Mouse (Mus musculus): ENCODE data around the gene Hpse2. TPM values are rescaled to one million over a fixed set of nuclear protein-coding genes. Genes with fewer than 3 reads are reported as not detected.

The Hpse2 gene
- total and polyA plus RNA-seq, 2 experiments from 2014 or later: 0.23 to 0.55 TPM

- no peak for DNase-seq (ENCODE audit: low spot score)
- no peaks in the 10 kb centered on the region for H3K27me3 ChIP-seq (ENCODE audit: insufficient read depth, low read length)
- no peak overlapping the region for H3K4me3 ChIP-seq (ENCODE audit: low read depth, low read length)
- H3K36me3 ChIP-seq (ENCODE audit: insufficient read depth, low read length): no peaks in the 10 kb centered on the region
- no peak overlapping the region for H3K4me2 ChIP-seq (ENCODE audit: low read depth, low read length, poor library complexity, severe bottlenecking)
- H3K9me3 ChIP-seq (ENCODE audit: low read length): no peaks in the 10 kb centered on the region
- H3K27ac ChIP-seq (ENCODE audit: low read depth, low read length): no peak overlapping the region
- no peaks in the 10 kb centered on the region for H3K4me1 ChIP-seq (ENCODE audit: insufficient read depth, low read length)
- 91% methylated on average over 4 of the region's 4 CpGs for WGBS
- ATAC-seq (ENCODE audit: low FRiP score): no peak
- H3K9ac ChIP-seq (replicated peaks; ENCODE audit: low read length, poor library complexity, severe bottlenecking): no peak overlapping the region
- no peak for TF ChIP-seq CTCF (IDR thresholded peaks at IDR 0.05)
Observed at GRCm38 (mm10) chr19:43243993-43244392, 144.2 kb downstream of the Hpse2 start.

GRCm38 (mm10) chr19:43231711-43232110 is 156.4 kb downstream of the Hpse2 start:
- no peak for TF ChIP-seq CTCF (IDR thresholded peaks at IDR 0.05)
- Histone ChIP-seq H3K4me3 (ENCODE audit: low read depth, low read length) (no peak overlapping the region), H3K4me1 (ENCODE audit: insufficient read depth, low read length) (no peaks in the 10 kb centered on the region), H3K9me3 (ENCODE audit: low read length) (no peaks in the 10 kb centered on the region), H3K27ac (ENCODE audit: low read depth, low read length) (no peak overlapping the region), H3K4me2 (ENCODE audit: low read depth, low read length, poor library complexity, severe bottlenecking) (no peak overlapping the region), H3K9ac (replicated peaks; ENCODE audit: low read length, poor library complexity, severe bottlenecking) (no peak overlapping the region), H3K36me3 (ENCODE audit: insufficient read depth, low read length) (no peaks in the 10 kb centered on the region), H3K27me3 (ENCODE audit: insufficient read depth, low read length) (no peaks in the 10 kb centered on the region)
- WGBS: 80% methylated on average over 3 of the region's 3 CpGs
- DNase-seq (ENCODE audit: low spot score) (no peak), ATAC-seq (ENCODE audit: low FRiP score) (no peak)

DNA sequence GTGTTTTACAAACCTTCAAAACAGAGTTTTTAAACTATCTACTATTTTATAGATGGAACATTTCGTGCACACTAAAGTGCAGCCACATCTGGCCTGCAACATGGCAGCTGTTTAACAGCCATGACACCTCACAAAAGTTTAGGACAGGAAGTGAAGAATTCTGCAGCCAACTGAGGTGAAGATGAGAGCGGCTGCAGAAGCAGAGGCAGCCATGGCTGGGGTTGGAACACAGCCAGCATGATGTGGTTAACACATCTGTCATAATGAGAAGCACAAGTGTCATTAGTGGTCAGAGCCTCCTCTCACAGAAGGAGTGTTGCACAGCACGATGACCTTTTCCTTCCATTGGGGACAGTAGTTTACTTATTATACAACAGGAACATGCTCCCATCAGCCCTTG is 194.6 kb downstream of the Hpse2 start:
- H3K27me3 ChIP-seq (ENCODE audit: insufficient read depth, low read length): no peaks in the 10 kb centered on the region
- H3K36me3 ChIP-seq (ENCODE audit: insufficient read depth, low read length): no peaks in the 10 kb centered on the region
- ATAC-seq (ENCODE audit: low FRiP score): no peak
- no peak overlapping the region for H3K4me3 ChIP-seq (ENCODE audit: low read depth, low read length)
- H3K4me1 ChIP-seq (ENCODE audit: insufficient read depth, low read length): no peaks in the 10 kb centered on the region
- no peaks in the 10 kb centered on the region for H3K9me3 ChIP-seq (ENCODE audit: low read length)
- DNase-seq (ENCODE audit: low spot score): no peak
- H3K9ac ChIP-seq (replicated peaks; ENCODE audit: low read length, poor library complexity, severe bottlenecking): no peak overlapping the region
- 84% methylated on average over 3 of the region's 3 CpGs for WGBS
- no peak for TF ChIP-seq CTCF (IDR thresholded peaks at IDR 0.05)
- no peak overlapping the region for H3K27ac ChIP-seq (ENCODE audit: low read depth, low read length)
- no peak overlapping the region for H3K4me2 ChIP-seq (ENCODE audit: low read depth, low read length, poor library complexity, severe bottlenecking)

DNA sequence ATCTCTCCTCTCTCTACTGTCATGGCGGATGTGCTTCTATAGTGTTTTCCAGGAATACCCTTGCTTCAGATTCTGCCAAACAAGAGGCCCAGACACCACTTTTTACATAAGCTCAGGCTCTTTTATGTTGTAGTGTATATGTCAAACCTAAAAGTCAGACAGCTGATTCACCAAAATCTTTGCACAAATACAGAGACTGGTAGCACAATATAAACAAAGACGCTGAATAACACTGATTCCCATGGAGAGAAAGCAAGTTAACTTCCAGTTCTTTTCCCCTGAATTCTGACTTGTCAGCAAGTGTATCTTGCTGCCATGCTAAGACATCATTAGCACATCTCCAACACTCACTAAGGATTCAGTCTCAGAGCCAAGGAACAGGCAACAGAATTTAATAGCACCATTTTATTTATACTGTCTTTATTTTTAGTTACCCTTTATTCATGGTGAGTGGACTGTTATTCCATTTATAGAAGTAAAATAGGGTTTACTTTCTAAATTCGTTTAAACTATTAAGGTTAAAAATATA is 212.7 kb downstream of the Hpse2 start:
- H3K27ac ChIP-seq (ENCODE audit: low read depth, low read length): no peak overlapping the region
- H3K9ac ChIP-seq (replicated peaks; ENCODE audit: low read length, poor library complexity, severe bottlenecking): no peak overlapping the region
- DNase-seq (ENCODE audit: low spot score): no peak
- H3K36me3 ChIP-seq (ENCODE audit: insufficient read depth, low read length): no peaks in the 10 kb centered on the region
- no peak for ATAC-seq (ENCODE audit: low FRiP score)
- H3K9me3 ChIP-seq (ENCODE audit: low read length): no peaks in the 10 kb centered on the region
- WGBS: 87% methylated on average over 3 of the region's 3 CpGs
- H3K4me3 ChIP-seq (ENCODE audit: low read depth, low read length): no peak overlapping the region
- no peaks in the 10 kb centered on the region for H3K4me1 ChIP-seq (ENCODE audit: insufficient read depth, low read length)
- H3K4me2 ChIP-seq (ENCODE audit: low read depth, low read length, poor library complexity, severe bottlenecking): no peak overlapping the region
- TF ChIP-seq CTCF (IDR thresholded peaks at IDR 0.05): no peak
- no peaks in the 10 kb centered on the region for H3K27me3 ChIP-seq (ENCODE audit: insufficient read depth, low read length)

- no peak for TF ChIP-seq CTCF (IDR thresholded peaks at IDR 0.05)
- H3K27ac ChIP-seq (ENCODE audit: low read depth, low read length): no peak overlapping the region
- H3K36me3 ChIP-seq (ENCODE audit: insufficient read depth, low read length): no peaks in the 10 kb centered on the region
- 81% methylated on average over 2 of the region's 2 CpGs for WGBS
- ATAC-seq (ENCODE audit: low FRiP score) (no peak), DNase-seq (ENCODE audit: low spot score) (no peak)
- H3K27me3 ChIP-seq (ENCODE audit: insufficient read depth, low read length): no peaks in the 10 kb centered on the region
- H3K4me1 ChIP-seq (ENCODE audit: insufficient read depth, low read length): no peaks in the 10 kb centered on the region
- no peaks in the 10 kb centered on the region for H3K9me3 ChIP-seq (ENCODE audit: low read length)
- no peak overlapping the region for H3K4me2 ChIP-seq (ENCODE audit: low read depth, low read length, poor library complexity, severe bottlenecking)
- no peak overlapping the region for H3K4me3 ChIP-seq (ENCODE audit: low read depth, low read length)
- H3K9ac ChIP-seq (replicated peaks; ENCODE audit: low read length, poor library complexity, severe bottlenecking): no peak overlapping the region
Observed at GRCm38 (mm10) chr19:43174812-43175211, 213.3 kb downstream of the Hpse2 start.

- H3K4me2 ChIP-seq (ENCODE audit: low read depth, low read length, poor library complexity, severe bottlenecking): no peak overlapping the region
- no peak for DNase-seq (ENCODE audit: low spot score)
- H3K4me3 ChIP-seq (ENCODE audit: low read depth, low read length): no peak overlapping the region
- 36% methylated on average over 8 of the region's 8 CpGs for WGBS
- H3K36me3 ChIP-seq (ENCODE audit: insufficient read depth, low read length): no peaks in the 10 kb centered on the region
- H3K4me1 ChIP-seq (ENCODE audit: insufficient read depth, low read length): no peaks in the 10 kb centered on the region
- no peak for ATAC-seq (ENCODE audit: low FRiP score)
- no peak overlapping the region for H3K9ac ChIP-seq (replicated peaks; ENCODE audit: low read length, poor library complexity, severe bottlenecking)
- H3K27ac ChIP-seq (ENCODE audit: low read depth, low read length): no peak overlapping the region
- H3K9me3 ChIP-seq (ENCODE audit: low read length): no peaks in the 10 kb centered on the region
- no peaks in the 10 kb centered on the region for H3K27me3 ChIP-seq (ENCODE audit: insufficient read depth, low read length)
- TF ChIP-seq CTCF (IDR thresholded peaks at IDR 0.05): no peak
Observed at GRCm38 (mm10) chr19:43156085-43156484, 232.1 kb downstream of the Hpse2 start.
